Mouse (Mus musculus) gonadal fat pad, adult 2 months (tissue): ENCODE results near the gene Rnf187. TPM values are rescaled to one million over a fixed set of nuclear protein-coding genes. Genes with fewer than 3 reads are reported as not detected.

Experiments
- DNase-seq: peaks from one replicate; pipeline ENCODE4 v3.0.0-alpha.2; 2012; ENCODE audit warnings: low read depth
- polyA plus RNA-seq: library from polyadenylated mRNA; depleted of rRNA; stranded (reverse); fragments of >200 nt; gene quantifications from 2 replicates; pipeline ENCODE4 v1.2.3, GENCODE M21; 2012

The Rnf187 gene
- polyA plus RNA-seq, 1 experiment, result 165 TPM

DNA sequence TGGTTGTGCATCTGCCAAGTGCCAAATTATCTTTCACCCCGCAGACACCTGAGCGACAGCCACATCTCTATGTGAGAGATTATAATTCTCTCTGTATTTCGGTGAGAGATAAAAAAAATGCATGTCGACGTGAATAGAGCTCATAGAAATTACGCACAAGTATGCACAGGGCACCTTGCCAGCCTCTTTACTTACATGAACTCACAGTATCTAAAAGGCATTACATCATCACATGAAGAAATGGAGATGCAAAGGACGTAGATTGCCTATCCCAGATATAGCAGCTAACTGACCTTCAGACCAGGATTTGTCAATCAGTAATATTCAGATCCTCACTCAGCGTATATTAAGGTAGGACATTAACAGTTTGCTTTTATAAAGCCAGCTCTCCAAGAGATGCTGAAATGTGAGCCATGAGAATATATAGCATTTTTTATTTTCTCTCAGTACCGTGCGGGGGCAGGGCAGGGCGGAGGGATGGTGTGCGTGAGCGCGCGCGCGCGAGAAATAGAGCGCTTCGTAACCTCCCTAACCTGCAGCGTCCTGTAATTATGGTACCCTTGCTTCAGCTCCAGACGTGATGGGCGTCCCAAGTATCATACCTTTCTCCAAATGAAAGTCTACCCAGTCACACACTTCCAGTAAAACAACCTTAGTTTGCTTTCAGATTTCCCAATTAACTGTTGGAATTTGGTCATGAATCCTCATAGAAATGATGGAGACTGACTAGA lies 9.2 kb upstream of the Rnf187 start:
- no peak for DNase-seq

DNA sequence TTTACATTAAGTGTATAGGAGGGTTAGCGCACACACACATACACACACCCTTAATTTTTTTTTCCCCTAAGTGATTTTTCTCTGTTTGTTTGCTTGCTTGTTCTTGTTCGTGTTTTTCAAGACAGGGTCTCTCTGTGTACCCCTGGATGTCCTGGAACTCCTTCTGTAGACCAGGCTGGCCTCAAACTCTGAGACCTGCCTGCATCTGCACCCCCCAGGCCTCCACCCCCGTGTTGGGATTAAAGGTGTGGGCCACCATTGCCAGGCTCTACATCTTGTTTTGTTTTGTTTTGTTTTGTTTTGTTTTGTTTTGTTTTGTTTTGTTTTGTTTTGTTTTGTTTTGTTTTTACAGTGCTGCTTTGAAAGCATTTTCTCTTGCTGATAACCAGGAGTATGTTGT lies 8.6 kb upstream of the Rnf187 start:
- no peak for DNase-seq

DNA sequence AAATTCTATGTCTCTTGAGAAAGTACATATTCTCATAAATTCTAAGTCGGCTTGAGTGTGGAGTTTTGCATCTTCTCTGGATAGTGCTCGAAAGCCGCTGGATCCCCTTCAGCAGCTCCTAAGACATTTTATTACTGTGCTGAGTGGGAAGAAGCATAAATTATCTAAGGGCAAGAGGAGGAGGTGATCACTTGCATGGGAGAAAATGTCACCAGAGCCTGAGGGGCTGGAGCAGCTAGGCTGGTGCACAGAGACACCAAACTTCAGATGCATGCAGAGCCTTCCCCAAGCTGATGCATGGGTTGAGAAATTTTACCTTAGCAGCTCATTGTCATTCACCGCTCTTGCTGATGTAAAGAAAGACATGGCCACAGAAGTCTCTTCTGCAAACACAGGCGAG lies 5.4 kb upstream of the Rnf187 start:
- no peak for DNase-seq

DNA sequence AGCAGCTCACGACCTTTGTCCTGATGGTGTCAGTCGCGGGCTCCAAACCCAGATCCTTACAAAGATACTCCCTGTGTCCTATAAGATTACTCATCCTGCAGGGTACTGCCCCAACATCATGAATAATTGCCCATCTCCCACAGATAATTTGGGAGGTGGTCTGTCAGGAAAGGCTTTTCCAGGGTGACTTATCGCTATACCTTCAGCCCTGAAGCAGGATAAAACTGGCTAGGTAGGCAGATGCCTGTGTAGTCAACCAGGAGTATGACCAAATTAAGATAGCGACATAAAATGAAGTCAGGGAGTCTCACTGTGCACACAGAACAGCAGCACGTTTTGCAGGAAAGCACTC lies 348 bp upstream of the Rnf187 start:
- DNase-seq, result no peak

DNA sequence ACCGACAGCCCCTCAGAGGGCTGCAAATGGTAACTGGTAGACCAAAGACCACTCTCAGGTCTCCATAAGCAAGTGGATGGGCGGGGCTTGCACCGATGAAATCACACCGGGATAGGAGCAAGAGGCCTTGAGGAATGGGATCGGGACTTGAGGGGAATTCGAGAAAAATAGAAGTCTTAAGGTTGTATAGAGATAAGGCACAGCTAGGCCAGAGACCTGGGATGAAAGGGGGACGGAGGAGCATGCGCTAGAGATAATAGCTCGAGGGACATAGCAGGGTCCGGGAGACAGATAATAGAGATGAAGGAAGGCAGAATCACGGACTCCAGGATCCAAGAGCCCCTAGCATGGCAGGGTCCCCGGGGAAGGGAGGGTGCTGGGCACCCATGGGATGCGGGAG lies 807 bp downstream of the Rnf187 start:
- DNase-seq, result no peak

DNA sequence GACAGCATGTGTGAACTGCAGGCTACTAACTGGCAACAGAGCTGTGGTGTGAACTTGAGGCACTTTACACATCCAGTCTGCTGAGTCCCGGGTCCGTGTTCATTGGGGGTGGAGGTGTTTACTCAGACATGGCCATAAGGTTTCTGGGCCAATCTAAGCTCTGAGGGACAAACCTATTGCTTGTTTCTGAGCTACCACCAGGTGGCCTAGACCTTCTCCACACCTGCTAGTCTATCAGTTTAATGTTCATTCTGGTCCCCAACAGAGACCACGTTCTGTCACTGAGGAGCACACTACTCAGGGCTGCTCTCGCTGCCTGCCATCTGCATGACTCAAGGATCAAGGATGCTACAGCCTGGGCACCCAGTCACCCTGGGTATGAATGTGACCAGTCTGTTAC lies 7.1 kb downstream of the Rnf187 start:
- DNase-seq, result no peak

DNA sequence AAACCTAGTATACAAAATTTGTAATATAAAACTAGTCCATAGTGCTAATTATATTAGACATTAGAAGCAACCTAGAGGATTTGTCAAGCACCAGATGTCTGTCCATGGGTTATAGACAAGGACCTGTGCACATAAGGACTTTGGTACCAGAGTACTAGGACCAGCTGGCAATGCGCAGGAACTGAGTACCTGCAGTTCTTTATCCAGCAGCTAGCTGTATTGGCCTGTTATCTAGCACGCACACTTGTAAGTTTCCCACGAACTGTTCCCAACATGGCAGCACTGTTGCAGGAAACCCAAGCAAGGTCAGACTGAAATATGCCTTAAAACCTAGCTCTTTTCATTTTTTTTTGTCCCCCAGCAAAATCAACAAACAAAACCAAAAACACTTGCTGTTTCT lies 8.5 kb downstream of the Rnf187 start:
- DNase-seq, result no peak

DNA sequence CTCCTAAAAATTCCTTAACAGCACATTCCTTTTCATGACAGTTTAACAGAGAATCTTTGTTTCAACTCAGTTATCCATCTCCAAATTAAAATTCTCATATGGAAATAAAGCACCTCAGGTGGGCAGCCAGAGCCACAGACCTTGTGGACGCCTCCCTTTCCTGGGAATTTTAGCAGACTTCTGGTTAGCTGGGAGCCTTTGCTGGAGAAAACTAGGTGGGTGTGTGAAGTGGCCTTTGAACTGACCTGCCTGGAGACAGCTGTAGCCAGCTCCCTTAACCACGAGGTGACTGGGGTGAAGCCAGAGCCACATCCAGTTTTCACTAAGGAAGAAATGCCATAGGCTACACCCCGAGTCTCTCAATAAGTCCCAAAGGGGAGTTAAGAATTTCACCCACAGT lies 9.1 kb downstream of the Rnf187 start:
- DNase-seq, result no peak

DNA sequence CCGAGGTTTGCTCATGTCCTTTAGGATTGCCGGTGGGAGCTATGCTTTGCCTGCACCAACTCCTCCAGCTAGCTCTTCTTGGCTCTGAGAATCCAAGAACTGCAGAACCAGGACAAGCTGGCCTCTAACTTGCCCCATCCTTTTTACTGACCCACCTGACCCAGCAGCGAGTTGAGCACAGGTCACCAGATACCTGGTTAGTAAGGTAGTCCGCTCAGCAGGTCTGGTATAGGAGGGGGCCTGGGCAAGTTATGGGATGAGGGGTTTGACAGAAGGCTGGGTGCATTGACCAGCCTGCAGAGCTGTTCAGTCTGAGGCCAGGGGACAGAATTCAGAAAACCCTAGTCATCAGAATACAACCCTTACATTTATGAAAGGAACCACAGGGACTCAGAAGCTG lies 9.7 kb downstream of the Rnf187 start:
- no peak for DNase-seq

DNA sequence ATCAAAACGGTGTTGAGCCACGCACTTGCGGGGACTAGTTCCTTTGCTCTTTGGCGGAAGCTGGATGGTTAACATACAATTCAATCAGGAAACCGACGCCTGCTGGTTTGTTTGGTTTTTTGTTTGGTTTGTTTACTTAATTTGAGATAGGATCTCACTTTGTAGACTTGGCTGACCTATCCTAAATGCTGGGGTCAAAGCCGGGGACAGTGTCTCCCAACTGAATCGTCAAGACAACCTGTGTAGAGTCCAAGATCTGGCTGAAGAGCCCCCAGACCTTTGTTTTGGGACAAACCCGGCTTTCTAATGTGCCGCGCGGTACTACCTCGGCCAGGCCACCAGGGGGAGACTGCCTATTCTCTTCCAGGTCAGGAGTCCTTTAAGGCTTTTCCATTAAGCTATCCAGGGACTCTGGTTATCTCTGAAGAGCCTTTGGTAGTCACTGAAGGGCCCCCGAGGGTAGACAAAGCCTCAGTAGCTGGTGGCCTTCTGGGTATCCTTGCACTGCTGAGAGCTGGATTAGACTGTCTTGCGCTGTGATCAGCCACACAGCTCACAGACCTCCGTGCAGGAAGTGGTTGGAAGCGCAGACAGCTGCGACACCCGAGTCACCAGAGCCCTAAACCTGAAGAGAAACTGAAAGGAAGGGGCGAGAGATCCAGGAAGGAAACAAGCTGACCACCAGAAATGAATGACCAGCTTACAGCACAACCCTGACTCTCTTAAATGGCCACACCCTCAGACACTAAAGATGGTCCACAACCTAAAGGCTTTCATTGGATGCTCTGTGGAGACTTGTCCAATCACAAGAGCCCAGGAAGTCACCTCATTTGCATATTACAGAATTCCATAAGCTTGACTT lies 10.7 kb downstream of the Rnf187 start:
- DNase-seq, result no peak

DNA sequence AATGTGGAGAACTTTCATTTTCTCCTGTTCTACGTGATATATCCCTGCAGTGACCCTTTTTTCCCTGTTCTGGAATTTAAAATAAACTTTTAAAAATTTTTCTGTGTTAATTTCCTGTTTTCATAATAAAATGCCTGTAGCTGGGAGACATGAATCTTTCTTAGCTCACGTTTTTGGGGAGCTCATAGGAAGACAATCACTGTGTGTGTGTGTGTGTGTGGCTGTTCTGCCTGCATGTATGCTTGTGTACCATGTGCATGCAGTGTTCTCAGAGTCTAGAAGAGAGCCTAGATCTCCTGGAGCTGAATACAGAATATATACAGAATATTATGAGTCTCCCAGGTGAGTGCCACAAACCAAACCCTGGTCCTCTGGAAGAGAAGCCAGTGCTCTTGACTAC lies 11.7 kb downstream of the Rnf187 start:
- no peak for DNase-seq

DNA sequence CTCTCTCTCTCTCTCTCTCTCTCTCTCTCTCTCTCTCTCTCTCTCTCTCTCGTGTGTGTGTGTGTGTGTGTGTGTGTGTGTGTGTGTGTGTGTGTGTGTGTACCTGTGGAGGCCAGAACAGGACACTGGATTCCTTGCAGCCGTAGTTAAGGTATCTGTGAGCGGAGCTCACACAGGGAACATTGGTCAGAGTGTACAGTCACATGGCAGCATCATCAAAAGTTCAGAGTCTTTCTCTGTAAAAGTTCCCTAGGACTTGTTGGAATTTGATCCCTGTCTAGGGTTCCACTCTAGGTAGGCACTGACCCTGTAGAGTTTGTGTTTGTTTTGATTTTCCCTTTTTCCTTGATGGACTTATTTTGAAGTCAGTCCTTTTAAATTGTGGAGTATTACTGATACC lies 12.1 kb downstream of the Rnf187 start:
- DNase-seq, result no peak

DNA sequence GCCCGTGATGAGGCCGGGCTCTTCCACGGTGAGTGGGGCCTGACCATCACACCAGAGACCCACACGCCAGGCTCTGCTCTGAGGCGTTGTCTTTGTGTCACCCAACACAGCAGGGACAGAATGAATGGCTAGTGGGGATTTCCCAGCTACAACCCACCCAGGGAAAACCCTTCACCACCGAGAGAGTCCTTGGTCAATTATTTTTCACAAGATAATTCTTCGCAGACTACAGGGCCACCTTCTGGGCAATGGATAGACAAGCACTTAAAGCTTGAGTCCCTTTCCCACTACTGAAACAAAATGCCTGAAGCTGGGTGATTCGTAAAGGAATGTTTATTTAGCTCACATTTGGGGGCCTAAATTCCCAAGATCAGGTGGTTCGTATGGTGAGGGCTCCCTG lies 16.3 kb downstream of the Rnf187 start:
- DNase-seq, result no peak

DNA sequence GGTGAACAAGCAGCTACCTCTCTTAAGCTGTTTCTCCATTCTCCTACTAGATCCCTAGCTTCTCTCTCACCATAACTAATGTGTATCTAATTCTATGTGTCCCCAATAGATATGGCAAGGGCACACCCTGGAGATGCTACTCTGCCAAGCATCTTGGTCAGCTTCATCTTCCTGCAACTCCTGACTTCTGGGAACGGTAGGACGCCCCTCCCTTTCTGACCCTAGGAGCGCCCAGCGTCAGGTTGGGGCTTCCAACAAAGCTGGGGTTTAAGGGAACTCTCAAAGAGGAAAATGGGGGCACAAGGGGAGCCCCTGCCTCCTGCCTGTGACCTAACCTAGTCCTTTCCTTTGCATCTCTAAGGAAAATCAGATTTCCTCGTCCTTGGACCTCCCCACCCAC lies 20.0 kb downstream of the Rnf187 start:
- no peak for DNase-seq

DNA sequence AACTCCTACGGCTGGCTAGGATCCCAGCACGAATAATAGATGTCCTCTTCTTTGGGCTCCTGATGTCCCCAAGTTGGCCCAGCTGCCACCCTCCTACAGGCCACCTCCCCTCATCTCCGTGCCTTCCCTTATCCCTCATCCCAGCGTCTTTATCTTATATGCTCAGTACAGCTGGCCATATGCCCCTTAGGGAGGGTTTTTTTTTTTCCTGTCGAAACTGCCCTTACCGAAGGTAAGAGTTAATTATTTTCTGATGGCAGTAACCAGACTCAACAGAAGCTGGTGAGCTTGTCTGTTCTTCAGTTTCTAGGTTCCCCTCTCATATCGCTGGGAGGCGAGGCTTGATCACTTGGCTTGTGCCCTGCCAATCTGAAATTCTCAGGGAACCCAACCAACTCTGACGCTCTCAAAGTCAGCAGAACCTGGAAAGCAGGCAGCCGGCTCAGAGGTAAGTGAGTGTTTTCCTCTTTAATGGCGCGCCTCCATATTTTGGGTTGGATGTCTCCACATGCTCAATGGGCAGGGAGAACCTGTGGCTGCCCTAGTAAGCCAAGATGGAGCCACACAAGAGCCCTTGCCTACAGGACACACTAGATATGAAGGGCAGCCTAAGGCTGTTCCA lies 20.9 kb downstream of the Rnf187 start, which contains the start of gene Btnl10:
Btnl10 (plus strand) TSS at position 164 of the 622 bp plus-strand sequence.
- DNase-seq, result no peak

DNA sequence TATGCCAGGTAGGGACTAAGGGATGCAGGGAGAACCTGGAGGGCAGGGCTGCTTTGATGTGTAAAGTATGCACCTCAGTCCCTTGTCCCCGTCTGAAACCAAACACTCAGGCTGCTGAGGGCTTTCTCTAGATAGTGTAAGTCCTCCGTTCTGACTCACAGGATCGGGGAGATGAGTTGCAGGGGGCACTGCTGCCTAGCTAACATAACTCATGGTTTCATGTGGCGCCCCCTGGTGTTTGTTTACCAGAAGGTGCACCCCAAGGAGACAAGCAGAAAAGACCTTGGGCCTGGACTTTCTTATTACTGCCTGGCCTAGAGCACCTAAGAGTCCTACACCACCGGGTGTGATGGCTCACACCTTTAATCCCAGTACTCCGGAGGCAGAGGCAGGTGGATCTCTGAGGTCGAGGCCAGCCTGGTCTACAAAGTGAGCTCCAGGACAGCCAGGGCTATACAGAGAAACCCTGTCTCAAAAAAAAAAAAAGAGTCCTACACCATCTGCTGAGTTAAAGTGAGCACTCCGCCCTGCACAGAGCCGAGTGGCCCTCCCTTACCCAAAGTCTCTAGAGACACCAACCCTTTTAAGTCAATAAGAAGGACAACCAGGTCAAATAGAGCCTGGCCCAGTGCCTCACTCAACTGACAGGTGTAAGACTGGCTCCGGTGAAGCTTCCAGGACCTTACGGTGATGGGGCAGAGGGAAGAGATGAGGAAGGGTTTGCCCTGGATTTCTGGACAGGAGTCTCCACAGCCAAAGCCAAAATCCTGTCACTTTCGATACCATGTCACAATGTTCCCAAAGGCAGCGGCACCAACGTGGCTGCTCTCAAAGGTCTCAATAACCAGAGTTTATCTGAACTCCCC lies 21.6 kb downstream of the Rnf187 start:
- no peak for DNase-seq

DNA sequence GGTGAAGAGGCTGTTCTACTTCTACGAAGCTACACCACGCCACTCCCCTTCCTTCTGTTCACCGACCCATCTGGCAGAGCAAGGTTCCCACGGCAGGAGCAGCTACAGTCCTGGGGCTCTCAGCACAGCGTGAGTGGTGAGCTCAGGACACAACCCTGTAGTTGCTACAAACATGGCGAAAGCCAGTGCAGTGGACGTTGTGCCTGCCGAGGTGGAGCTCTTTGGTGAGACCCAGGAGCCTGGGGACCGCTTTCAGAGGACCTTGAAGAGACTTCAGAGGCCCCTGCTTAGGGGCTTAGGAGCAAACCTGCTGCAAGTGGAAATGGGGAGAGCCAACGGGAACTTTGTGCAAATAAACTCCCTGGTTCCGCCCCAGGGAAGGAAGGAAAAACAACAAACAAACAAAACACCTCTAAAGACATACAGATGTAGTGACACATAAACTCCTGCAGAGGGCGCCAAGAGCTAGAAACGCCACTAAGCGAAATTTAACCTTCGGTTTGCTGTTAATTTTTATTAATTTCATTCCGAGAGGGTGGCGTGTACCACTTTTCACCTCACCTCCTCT lies 24.2 kb downstream of the Rnf187 start:
- no peak for DNase-seq

DNA sequence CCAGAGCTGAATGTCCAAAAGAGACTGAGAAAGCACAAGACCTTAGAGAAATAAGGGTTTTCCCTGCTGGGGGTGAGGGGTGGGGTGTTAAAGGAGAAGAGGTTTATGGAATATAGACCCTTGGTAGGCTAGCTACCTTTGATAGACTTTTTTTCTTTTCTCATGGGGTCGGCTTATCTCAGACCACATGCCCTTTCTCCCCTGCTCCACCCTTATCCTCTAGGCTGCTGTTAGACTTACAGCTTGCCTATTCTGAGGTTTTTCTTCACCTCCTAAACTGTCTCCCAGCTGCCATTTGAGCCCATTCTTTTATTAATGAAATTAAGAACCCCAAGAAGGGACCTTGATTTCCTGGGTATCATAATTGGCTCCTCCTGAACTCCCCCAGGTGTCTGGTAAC lies 24.9 kb downstream of the Rnf187 start:
- no peak for DNase-seq

DNA sequence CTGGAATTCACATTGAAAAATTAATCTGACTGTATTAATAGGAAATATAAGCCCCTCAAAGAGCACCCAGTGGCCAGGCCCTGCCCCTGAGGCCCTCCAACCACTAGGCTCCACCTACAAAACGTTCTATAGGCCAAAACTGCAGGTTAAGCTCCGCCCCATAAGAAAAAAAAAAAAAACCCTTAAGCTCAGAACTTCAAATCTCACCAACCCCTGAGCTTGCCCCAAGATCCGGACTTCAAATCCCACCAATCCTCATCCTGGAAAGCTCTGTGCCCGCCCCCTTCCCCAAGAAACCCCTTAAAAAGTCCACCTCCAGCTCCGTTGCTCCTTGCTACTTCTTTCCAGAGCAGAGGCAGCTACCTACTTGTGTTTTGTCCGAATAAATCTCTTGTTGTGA lies 33.9 kb downstream of the Rnf187 start:
- DNase-seq, result no peak

DNA sequence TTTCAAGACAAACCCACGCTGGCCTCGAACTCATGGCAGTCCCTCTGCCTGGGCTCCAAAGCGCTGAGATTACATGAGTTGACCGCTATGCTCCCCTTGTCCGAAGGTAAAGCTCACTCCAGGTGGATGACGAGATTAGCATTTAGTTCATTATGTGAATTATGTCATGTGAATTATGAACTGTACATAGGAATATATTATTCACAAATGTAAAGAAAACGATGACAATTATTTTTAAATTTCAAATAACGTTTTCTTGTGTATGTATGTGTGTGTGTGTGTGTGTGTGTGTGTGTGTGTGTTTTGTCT lies 34.4 kb downstream of the Rnf187 start:
- no peak for DNase-seq

DNA sequence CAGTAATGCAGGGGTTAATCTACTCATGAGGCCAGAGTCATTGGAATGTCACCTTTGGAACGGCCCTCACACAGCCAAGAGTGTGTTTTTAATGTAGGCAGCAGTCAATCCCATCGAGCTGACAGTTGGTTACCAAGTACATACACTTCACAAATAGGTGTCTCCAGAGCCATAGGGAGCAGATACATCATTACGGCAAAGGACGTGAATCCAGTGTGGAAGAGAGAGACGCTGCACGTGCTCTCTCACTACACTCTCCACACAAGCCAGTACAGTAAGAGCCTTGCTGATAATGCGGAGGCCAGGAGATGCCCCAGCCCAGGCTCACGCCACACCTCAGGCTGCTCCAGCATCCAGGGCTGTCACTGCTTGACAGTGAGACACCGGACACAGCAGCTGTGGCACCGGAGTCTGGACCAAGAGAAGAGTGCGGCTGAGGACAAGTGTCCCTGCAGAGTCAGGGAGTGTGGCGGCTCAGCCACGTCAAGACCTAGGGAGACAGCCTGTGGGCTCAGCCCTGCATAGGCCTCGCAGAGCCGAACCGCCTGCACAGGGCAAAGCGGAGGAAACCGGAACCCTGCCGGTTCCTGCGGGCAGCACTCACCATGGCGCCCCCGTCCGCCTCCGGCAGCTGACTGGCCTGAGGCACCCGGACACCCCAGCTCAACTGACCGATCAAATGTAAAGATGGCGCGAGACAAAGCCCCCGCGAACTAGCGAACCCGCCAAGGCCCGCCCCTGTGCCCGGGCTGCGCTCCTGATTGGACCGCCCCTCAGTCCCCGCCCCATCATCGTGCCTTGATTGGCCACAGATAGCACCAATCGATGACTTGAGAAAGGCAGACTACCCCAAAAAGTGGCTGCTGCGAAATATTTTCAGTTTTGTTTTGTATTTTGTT lies 35.0 kb downstream of the Rnf187 start, which contains the start of gene Zfp39:
Zfp39 (minus strand) TSS at position 715 of the 899 bp plus-strand sequence.
- no peak for DNase-seq
